Mouse (Mus musculus): ENCODE measurements around the gene Fggy.

Gene Fggy

DNA sequence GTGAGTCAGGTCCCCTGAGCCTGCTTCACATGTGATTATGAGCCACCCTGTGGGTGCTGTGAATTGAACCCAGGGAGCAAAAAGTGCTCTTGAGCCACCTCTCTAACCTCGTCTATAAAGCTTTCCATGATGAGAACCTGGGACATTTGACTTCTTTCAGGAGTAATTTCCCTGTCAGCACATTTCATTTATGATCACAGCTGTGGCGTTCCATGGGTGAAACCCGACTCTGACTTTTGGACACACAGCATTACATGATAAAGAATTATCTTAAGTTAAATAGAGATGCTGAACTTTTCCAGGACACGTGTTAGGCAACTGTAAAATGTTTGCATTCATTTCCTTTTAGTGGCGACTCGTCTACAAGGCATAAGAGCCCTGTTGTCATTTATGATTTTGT is 39.9 kb downstream of the Fggy start:
- DNase-seq: no peak

- no peak for DNase-seq
Measured at GRCm38 (mm10) chr4:95601776-95602175, 44.5 kb downstream of the Fggy start.

DNA sequence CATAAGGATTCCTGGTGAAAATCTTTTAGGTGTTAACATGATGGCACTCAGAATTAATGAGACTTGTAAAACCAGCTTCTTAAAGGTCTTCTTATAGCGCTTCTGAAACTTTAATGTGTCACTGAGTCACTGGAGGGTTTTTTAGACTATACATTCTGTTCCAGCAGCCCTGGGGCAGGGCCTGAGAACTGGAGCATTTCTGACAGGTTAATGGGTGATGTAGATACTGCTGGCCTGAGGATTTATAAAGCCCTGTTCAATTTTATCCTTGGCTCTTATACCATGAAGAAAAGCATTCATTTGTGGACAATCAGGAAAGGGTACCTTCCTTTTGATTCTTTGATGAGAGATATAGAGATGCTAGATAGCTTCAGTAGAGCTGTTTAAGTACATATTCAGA is 45.9 kb downstream of the Fggy start:
- no peak for DNase-seq

DNA sequence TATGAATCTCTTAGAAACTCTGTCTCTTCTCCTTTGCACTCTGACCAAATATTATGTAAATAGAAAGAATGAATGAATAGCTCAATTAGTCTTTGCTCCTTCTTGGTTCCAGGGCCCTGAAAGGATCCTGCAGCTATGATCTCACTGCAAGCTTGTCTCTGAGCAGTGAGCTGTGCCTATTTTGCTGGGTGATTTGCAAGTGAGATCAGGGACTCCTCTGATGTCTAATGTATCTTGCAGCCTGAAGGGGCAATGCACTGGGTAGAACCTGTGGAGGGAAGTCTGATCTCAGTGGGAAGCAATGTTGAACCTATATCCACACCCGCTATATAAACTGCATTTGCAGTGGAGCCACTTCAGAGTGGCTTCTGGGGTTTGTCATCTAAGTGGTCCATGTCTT is 53.4 kb downstream of the Fggy start:
- DNase-seq: no peak

DNA sequence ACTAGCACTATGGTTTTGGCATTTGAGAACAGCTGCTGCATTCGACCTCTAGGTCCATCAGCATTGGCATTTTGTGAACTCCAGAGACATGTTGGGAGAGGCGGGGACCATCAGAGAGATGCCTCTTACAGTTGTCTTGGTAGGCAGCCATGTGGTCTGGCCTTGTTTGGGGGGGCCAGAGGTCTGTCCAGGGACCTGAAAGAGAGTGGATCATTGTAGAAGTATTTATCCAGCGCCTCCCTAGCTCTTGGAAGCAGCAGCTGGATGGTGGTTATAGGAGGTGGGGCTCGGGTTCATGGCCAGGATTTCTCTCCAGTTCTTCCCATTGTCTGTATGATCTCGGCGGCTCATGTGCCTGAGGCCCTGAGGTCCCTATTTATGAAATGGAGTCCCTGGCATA is 54.1 kb downstream of the Fggy start:
- no peak for DNase-seq

DNA sequence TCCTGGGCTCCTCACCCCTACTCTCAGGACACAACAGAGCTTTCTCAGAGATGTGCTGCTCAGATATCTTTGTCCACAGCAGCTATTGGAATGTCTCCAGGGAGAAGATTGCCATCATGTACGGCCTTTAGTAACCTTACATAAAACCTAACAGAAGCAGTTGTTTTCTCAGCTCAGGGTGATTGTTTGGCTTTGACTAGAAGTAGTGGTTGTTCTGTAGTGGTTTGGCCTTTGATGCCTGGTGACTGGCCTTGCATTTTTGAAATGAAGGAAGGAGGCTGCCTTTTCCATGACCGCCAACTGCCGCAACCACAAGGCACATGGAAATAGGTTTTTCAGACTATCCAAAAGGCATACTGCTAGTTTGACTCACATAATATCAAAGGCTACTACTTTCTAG is 63.7 kb downstream of the Fggy start:
- no peak for DNase-seq

- no peak for DNase-seq
Measured at GRCm38 (mm10) chr4:95624696-95625095, 67.4 kb downstream of the Fggy start.

GRCm38 (mm10) chr4:95625651-95626050 is 68.3 kb downstream of the Fggy start:
- no peak for DNase-seq

- DNase-seq: no peak
Measured at GRCm38 (mm10) chr4:95626186-95626585, 68.9 kb downstream of the Fggy start.

GRCm38 (mm10) chr4:95634903-95635302 is 77.6 kb downstream of the Fggy start:
- DNase-seq: no peak

GRCm38 (mm10) chr4:95636937-95637749 is 79.8 kb downstream of the Fggy start:
- no peak for DNase-seq

DNA sequence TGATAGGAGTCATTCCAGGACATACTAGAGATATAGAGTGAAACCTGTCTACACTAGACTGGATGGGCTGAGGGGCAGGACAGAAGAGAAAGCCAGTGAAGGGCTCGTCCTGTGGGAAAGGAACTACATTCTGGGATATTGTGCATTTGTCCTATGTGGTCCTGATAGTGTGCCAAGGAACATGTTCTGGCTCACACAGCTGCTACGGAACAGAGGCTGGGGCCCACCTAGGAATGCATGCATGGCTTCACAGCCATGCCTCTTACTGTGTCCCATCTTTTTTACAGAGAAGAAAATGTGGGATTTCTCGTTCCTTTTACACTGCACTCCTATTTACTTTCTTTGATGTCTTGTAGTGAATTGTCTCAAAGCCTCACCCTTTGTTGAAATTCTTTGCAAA is 80.8 kb downstream of the Fggy start:
- DNase-seq: no peak

DNA sequence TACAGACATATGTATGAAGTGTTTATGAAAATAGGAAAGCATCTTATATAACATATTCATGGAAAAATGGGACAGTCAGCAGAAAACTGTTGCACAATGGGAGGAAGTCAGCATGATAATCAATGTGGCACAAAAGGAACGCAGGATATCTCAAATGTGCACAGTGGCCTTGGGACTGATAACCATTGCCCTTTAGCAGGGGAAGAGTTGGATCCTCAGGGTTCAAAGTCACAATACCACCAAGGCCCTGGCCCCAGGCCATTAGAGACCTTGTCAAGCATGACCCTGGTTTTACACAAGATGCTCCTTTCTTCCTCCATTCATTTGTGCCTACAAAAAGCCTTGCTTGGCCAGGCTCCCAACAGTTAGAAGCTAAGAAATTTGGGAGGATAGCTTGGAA is 83.5 kb downstream of the Fggy start:
- no peak for DNase-seq

DNA sequence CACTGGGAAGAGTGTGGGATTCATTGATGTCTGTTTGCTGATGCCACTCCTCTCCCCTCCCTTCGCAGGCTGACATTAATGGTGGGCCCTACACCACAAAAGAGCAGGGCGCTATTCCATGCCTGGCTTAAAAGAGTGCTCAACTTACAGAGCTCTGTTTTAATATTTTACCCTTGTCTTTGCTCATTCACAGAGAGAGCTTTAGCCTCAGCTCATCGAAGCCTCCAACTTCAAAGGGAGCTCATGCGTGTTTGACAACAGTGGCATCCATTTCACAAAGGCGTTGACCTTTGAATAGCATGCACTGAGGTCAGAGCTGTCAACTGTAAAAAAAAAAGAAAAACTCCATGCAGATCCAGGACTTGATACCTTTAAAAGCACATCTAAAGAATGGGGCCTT is 86.7 kb downstream of the Fggy start:
- no peak for DNase-seq

- DNase-seq: no peak
Measured at GRCm38 (mm10) chr4:95648801-95649551, 91.7 kb downstream of the Fggy start.

DNA sequence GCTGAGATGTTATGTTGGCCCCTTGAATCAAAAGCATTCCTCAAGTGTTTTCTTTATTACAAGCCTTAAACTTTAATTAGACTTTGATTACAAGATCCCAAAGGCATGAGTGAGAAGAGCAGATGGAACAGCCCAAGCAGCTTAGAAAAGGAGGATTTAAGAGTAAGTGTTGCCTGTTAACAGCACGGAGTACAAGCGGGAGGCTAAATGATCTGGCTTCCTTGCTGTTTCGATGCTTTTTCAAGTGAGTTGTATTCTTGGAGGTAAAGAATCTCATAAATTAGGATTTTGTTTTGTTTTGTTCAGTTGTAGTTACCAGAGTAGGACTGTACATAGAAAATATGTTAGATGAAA is 92.2 kb downstream of the Fggy start:
- no peak for DNase-seq

DNA sequence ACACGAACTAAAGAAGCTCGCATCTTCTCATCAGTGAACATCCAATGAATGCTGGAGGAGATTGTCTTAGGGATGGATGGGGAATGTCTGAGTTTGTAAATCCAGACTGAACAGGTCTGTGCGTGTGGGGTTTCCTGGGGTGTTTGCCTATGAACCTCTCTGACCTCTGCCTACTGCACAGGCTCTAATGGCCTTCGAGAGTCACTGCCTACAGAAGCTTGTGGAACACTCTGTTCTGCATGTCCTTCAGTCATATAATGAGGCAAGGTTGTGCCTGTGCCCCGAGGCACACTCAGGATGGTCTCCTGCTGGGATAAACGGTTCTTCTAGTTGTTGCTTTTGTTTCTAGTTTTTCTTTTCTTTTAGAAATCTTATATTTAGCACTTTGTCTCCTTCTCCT is 92.7 kb downstream of the Fggy start:
- no peak for DNase-seq

GRCm38 (mm10) chr4:95652044-95652443 is 94.7 kb downstream of the Fggy start:
- DNase-seq: no peak

- no peak for DNase-seq
Measured at GRCm38 (mm10) chr4:95653296-95653912, 96.1 kb downstream of the Fggy start.

GRCm38 (mm10) chr4:95653913-95654301 is 96.6 kb downstream of the Fggy start:
- no peak for DNase-seq

- no peak for DNase-seq
Measured at GRCm38 (mm10) chr4:95659024-95659423, 101.7 kb downstream of the Fggy start.

- DNase-seq: no peak
Measured at GRCm38 (mm10) chr4:95663596-95663995, 106.3 kb downstream of the Fggy start.

DNA sequence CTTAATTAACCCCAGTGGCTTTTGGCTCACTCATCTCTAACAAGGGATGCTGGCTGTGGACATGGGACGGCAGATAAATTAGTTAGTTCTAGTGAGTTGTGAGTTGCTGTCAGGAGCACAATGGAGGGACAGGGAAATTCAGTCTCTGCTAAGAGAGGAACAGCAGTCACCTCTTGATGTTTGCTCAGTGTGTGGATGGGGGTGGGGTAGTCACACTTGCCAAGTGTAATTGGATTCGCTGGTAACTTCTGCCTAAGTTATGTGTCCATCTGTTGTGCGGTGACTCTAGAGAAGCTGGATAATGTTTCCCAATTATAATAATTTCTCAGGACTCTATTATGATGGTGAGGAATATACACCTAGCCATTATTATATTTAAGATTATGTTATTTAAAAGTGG is 107.0 kb downstream of the Fggy start:
- no peak for DNase-seq

- DNase-seq: no peak
Measured at GRCm38 (mm10) chr4:95666284-95666889, 109.1 kb downstream of the Fggy start.

Data from B cell, adult 2 months (primary cell).